Mouse (Mus musculus) lung, embryonic 14.5 days (tissue): ENCODE measurements around the gene Gm42715. TPM values are rescaled to one million over a fixed set of nuclear protein-coding genes. Genes with fewer than 3 reads are reported as not detected.

Experiments used
- ATAC-seq: fragments of 200-750 bp; cut with Nextera tagmentation; 2 replicates; pipeline ENCODE4 v1.8.0; 2017; ENCODE audit warnings: mild to moderate bottlenecking, moderate TSS enrichment, moderate library complexity; ENCODE audit not compliant: insufficient read depth
- DNase-seq: peaks from one replicate; pipeline ENCODE4 v3.0.0-alpha.2; 2015
- H3K27ac ChIP-seq: fragments of 300-500 bp; sonication (generic); 2 replicates; pipeline ENCODE4 v1.5.1; 2014; ENCODE audit warnings: low read depth, mild to moderate bottlenecking, moderate library complexity
- H3K27me3 ChIP-seq: fragments of 300-500 bp; sonication (generic); 2 replicates; pipeline ENCODE4 v1.6.1; 2014; ENCODE audit warnings: low read length, control low read depth; ENCODE audit not compliant: insufficient read depth
- H3K36me3 ChIP-seq: fragments of 300-500 bp; sonication (generic); 2 replicates; pipeline ENCODE4 v1.6.1; 2014; ENCODE audit warnings: control low read depth; ENCODE audit not compliant: insufficient read depth
- H3K4me1 ChIP-seq: fragments of 300-500 bp; sonication (generic); 2 replicates; pipeline ENCODE4 v1.6.1; 2014; ENCODE audit warnings: antibody characterized with exemption, control low read depth; ENCODE audit not compliant: insufficient read depth
- H3K4me2 ChIP-seq: fragments of 300-500 bp; sonication (generic); 2 replicates; pipeline ENCODE4 v1.6.1; 2014; ENCODE audit warnings: mild to moderate bottlenecking
- H3K4me3 ChIP-seq: fragments of 300-500 bp; sonication (generic); 2 replicates; pipeline ENCODE4 v1.5.1; 2014; ENCODE audit warnings: low read depth, low read length
- H3K9ac ChIP-seq: fragments of 300-500 bp; sonication (generic); 2 replicates; pipeline ENCODE4 v1.6.1; 2014
- H3K9me3 ChIP-seq: fragments of 300-500 bp; sonication (generic); 2 replicates; pipeline ENCODE4 v1.6.1; 2016; ENCODE audit warnings: low read depth, low read length, control low read depth
- CTCF ChIP-seq: IDR thresholded peaks from 2 replicates; pipeline ENCODE4 v1.5.1; 2016; ENCODE audit warnings: antibody characterized with exemption, low read depth
- WGBS: fragments of 180-500 bp; shearing (Covaris S2); extraction: QIAGEN DNeasy Blood & Tissue Kit; methylation state at CpG from one replicate; pipeline ENCODE4 v1.1.7; 2014; 5-methylcytosine and 5-hydroxymethylcytosine counted together
- polyA plus RNA-seq: library from polyadenylated mRNA; unstranded; fragments of >200 nt; fragmentation: Nextera tagmentation; extraction: Ambion mirVana; gene quantifications from 2 replicates; pipeline ENCODE4 v1.2.1, GENCODE M21; 2014

The Gm42715 gene
- 19.6 and 20.5 TPM in 2 replicates for polyA plus RNA-seq

DNA sequence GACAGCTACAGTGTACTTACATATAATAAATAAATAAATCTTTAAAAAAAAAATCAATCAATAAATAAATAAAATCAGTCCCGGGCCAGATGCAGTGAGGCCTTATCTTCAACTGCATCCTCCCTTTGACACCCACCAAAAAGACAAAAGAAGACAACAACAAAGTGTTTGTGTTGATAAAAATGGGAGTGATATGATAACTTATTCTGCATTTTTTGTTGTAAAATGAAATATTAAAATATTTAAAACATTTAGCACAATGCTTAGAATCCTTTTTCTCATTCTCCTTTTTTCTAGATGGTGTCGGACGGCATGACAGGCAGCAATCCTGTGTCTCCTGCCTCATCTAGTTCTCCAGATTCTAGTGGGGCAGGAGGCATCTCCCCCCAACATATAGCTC, at the start of gene Gm42715:
TSS of gene Gm42715 (plus strand) at position 301 of the 400 bp plus-strand sequence.
- DNase-seq, result no peak
- TF ChIP-seq CTCF, result no peak
- Histone ChIP-seq H3K4me3 (no peak within 1 kb of the TSS), H3K4me1 (no peaks in the 10 kb centered on the region), H3K36me3 (peaks cover 94% of the 10 kb centered on the region), H3K4me2 (no peak within 1 kb of the TSS), H3K27ac (no peak within 1 kb of the TSS), H3K9ac (no peak within 1 kb of the TSS), H3K27me3 (no peaks in the 10 kb centered on the region), H3K9me3 (no peaks in the 10 kb centered on the region)
- WGBS, result 88% methylated on average over 3 of the region's 3 CpGs
- no peak for ATAC-seq

DNA sequence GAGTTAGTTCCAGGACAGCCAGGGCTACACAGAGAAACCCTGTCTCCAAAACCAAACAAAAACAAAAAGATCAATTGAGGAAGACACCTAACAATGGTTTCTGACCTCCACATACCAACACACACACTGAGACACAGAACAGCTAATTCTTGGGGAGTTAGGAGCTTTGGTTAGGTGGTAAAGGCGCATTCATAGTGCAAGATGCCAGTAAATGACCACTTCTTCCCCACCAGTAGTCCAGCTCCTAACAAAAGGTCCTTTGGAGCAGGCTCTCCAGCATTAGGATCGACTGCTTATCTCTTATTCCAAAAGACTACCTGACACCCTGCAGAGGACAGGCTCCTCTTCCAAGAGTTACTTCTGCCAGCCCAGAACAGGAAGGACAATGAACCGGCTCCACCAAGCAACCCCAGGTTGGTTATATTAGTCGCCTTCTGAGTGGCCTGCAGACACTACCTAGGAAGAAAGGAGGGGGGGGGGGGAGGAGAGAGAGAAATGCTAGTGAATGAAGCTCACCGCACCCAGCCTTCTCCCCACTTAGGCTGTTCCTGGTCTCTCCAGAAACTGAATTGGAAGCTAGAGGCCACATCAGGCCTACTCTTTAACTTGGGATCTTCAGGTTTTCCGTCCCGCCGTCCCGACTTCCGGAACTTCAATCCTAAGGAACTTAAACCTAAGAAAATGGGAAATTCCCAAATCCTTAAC, 49.2 kb upstream of the Gm42715 start:
- TF ChIP-seq CTCF, result no peak
- Histone ChIP-seq H3K36me3 (peaks cover 41% of the 10 kb centered on the region), H3K9ac (peak overlapping the region; percentile 84), H3K27ac (peak overlapping the region; percentile 95), H3K27me3 (no peaks in the 10 kb centered on the region), H3K4me2 (peak overlapping the region; percentile 93), H3K4me3 (peak overlapping the region; percentile 73), H3K9me3 (no peaks in the 10 kb centered on the region; the same call in 1 of the 2 replicates), H3K4me1 (peaks cover 6% of the 10 kb centered on the region)
- WGBS, result 8% methylated on average over 10 of the region's 10 CpGs
- ATAC-seq (0 out of 2 replicates have a peak, but pooled peaks have one; percentile 11), DNase-seq (peak; percentile 8)

DNA sequence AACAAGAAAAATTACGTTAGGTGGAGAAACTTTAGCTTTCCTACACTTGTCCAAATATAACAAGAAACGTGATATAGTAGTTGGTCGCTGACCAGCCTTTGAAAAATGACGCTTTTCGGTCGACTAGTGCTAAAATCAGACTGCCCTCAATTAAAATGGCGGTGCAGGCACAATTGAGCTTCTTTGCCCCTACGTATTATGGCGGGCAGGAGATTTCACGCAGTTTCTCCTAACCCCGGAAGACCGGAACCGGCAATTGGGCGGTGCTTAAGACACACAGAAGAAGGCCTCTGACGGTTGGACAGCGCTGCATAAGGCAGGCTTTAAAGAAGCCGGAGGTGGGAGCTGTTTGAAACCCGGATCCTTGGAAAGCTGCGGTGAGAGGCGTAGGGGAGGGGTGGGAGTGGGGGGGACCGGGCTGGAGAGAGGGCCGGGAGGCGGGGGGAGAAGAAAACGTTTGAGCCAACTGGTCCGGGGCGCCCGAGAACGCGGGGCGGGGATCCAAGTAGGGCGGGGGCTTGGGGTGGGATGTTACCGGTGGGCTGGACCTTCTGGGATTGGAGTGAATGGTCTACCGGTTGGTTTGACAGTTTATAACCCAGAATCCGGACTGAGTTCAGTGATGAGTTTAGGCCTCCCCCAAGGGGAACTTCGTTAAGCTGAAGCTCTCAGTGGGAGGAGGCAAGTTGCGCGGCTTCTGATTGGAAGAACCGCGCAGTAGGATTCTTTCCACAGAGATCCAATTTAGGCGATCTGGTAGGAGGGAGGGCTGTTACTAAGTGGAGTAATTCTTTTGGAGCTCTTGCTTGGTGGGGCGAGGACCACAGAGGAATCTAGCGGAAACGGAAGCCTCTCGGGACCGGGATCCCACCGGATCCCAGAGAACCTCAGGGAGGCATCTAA, 48.4 kb upstream of the Gm42715 start:
- H3K4me3 ChIP-seq, result peak overlapping the region; percentile 73
- ATAC-seq (peak; percentile 94), DNase-seq (peak; percentile 98)
- under 1% methylated on average over 46 of the region's 46 CpGs for whole genome bisulfite sequencing
- H3K36me3 ChIP-seq, result peaks cover 46% of the 10 kb centered on the region
- H3K27ac ChIP-seq, result peak overlapping the region; percentile 95
- no peaks in the 10 kb centered on the region; the same call in 1 of the 2 replicates for H3K9me3 ChIP-seq
- H3K4me2 ChIP-seq, result peak overlapping the region; percentile 93
- no peaks in the 10 kb centered on the region for H3K27me3 ChIP-seq
- peaks cover 6% of the 10 kb centered on the region for H3K4me1 ChIP-seq
- peak overlapping the region; percentile 84 for H3K9ac ChIP-seq
- TF ChIP-seq CTCF, result no peak

DNA sequence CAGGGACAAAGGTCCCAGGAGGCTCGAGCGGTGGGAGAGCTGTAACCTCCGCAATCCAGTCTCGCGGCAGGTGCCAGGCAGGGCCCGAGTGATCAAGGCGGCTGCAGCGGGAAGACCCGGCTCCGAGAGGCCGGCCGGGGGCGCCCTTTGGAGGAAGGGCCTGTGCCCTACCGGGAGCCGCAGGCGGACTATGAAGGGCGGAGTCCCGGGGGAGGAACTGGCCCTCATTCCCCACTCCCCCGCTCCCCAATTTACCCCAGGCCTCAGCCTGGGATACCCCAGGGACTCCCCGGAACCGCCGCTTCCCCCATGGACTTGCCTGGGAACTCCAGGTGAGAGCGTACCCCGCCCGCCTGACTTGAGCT, 47.8 kb upstream of the Gm42715 start:
- peaks cover 48% of the 10 kb centered on the region for H3K36me3 ChIP-seq
- H3K4me1 ChIP-seq, result peaks cover 6% of the 10 kb centered on the region
- H3K9ac ChIP-seq, result peak overlapping the region; percentile 84
- peak overlapping the region; percentile 93 for H3K4me2 ChIP-seq
- H3K4me3 ChIP-seq, result peak overlapping the region; percentile 73
- WGBS, result under 1% methylated on average over 22 of the region's 25 CpGs
- H3K9me3 ChIP-seq, result no peaks in the 10 kb centered on the region; the same call in 1 of the 2 replicates
- no peaks in the 10 kb centered on the region for H3K27me3 ChIP-seq
- H3K27ac ChIP-seq, result peak overlapping the region; percentile 95
- ATAC-seq, result no peak
- 0 out of 2 replicates have a peak, but pooled peaks have one; percentile 5 for TF ChIP-seq CTCF
- DNase-seq, result no peak

DNA sequence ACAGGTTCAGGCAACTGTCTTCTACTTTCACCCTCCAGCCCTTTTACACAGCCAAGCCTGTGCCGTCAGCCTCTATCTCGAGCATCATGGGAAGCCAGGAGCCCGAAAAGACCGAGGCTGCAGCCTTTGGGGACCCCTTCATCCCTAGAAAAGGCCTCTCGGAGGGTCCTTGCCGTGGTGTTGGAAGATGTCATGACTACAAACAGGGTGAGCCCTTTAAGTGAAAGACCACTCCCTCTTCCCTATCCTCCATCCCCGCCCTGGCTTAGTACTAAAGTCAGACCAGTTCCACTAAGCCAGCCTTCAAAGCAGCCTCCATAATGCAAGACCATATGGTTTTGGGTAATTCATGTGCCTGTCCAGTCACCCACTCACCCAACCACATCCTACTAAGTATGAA, 47.3 kb upstream of the Gm42715 start:
- Histone ChIP-seq H3K36me3 (peaks cover 48% of the 10 kb centered on the region), H3K27me3 (no peaks in the 10 kb centered on the region), H3K9ac (peak overlapping the region; percentile 84), H3K9me3 (no peaks in the 10 kb centered on the region; the same call in 1 of the 2 replicates), H3K4me3 (peak overlapping the region; percentile 73), H3K4me1 (peaks cover 9% of the 10 kb centered on the region), H3K4me2 (peak overlapping the region; percentile 93), H3K27ac (peak overlapping the region; percentile 95)
- TF ChIP-seq CTCF, result no peak
- DNase-seq, result peak; percentile 29
- no peak for ATAC-seq
- WGBS, result 2% methylated on average over 7 of the region's 7 CpGs

DNA sequence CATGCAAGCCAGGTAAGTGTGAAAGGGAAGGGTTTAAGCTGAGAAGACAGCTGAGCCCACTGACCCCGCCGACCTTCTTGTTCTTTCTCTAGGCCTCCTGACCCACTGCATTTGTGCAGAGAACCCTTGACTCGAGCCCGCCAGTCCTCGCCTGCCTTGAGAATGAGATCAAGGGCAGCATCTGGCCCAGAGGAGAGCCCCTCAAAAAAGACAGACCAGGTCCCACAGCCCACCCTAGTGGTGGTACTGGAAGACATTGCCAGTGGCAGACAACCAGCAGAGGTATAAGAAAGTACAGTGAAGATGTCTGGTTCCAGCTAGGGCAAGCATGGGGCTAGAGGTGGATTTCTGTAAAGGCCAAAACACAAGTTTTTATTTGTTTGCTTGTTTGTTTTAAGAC, 45.7 kb upstream of the Gm42715 start:
- peak; percentile 34; the same call in 1 of the 2 replicates for TF ChIP-seq CTCF
- DNase-seq (peak; percentile 20), ATAC-seq (no peak)
- Histone ChIP-seq H3K4me3 (no peak overlapping the region), H3K4me2 (no peak overlapping the region), H3K27me3 (no peaks in the 10 kb centered on the region), H3K4me1 (peaks cover 9% of the 10 kb centered on the region), H3K9ac (no peak overlapping the region), H3K9me3 (no peaks in the 10 kb centered on the region), H3K27ac (no peak overlapping the region), H3K36me3 (peaks cover 41% of the 10 kb centered on the region)
- WGBS, result 85% methylated on average over 5 of the region's 5 CpGs
